Mouse (Mus musculus): ENCODE data around the gene Clcn6.

Gene Clcn6

GRCm38 (mm10) chr4:148000202-148000772 is 38.3 kb downstream of the Clcn6 start, which contains the start of gene Nppa:
Nppa (plus strand) TSS chr4:148000722.
- intact Hi-C loops (cut with DNase I), result no loop called here

GRCm38 (mm10) chr4:147995311-147995710 is 43.3 kb downstream of the Clcn6 start:
- intact Hi-C loops (cut with DNase I), result no loop called here

- intact Hi-C loops (cut with DNase I), result no loop called here
These were observed 45.0 kb downstream of the Clcn6 start for GRCm38 (mm10) chr4:147993571-147994095.

- intact Hi-C loops (cut with DNase I), result no loop called here
These were observed 53.2 kb downstream of the Clcn6 start, which contains the start of gene Nppb for GRCm38 (mm10) chr4:147985205-147986132. Nppb (plus strand) TSS chr4:147985788.

- intact Hi-C loops (cut with DNase I), result no loop called here
These were observed 59.2 kb downstream of the Clcn6 start for GRCm38 (mm10) chr4:147979441-147979860.

GRCm38 (mm10) chr4:147978391-147978790 is 60.2 kb downstream of the Clcn6 start:
- intact Hi-C loops (cut with DNase I), result no loop called here

GRCm38 (mm10) chr4:147977726-147978125 is 60.9 kb downstream of the Clcn6 start:
- intact Hi-C loops (cut with DNase I), result no loop called here

GRCm38 (mm10) chr4:147976237-147976636 is 62.4 kb downstream of the Clcn6 start:
- intact Hi-C loops (cut with DNase I), result no loop called here

GRCm38 (mm10) chr4:147969337-147969736 is 69.3 kb downstream of the Clcn6 start:
- intact Hi-C loops (cut with DNase I), result no loop called here

- intact Hi-C loops (cut with DNase I), result no loop called here
These were observed 69.8 kb downstream of the Clcn6 start for GRCm38 (mm10) chr4:147968816-147969215.

- intact Hi-C loops (cut with DNase I), result no loop called here
These were observed 72.9 kb downstream of the Clcn6 start for GRCm38 (mm10) chr4:147965712-147966111.

- intact Hi-C loops (cut with DNase I), result no loop called here
These were observed 75.0 kb downstream of the Clcn6 start for GRCm38 (mm10) chr4:147963623-147964022.

- intact Hi-C loops (cut with DNase I), result no loop called here
These were observed 75.8 kb downstream of the Clcn6 start for GRCm38 (mm10) chr4:147962781-147963180.

GRCm38 (mm10) chr4:147959881-147960831 is 78.5 kb downstream of the Clcn6 start:
- intact Hi-C loops (cut with DNase I), result loop anchor here (1.0 to 5.0 kb wide), 2 partner anchors 48 to 102 kb away; no protein-coding TSS in a partner anchor

GRCm38 (mm10) chr4:147957141-147957540 is 81.5 kb downstream of the Clcn6 start:
- intact Hi-C loops (cut with DNase I), result loop anchor here (5.0 kb wide), 1 partner anchor 105 kb away; no protein-coding TSS in a partner anchor
